Comparison of ENCODE assay signal across 16 mouse cellular contexts in the genomic region with DNA sequence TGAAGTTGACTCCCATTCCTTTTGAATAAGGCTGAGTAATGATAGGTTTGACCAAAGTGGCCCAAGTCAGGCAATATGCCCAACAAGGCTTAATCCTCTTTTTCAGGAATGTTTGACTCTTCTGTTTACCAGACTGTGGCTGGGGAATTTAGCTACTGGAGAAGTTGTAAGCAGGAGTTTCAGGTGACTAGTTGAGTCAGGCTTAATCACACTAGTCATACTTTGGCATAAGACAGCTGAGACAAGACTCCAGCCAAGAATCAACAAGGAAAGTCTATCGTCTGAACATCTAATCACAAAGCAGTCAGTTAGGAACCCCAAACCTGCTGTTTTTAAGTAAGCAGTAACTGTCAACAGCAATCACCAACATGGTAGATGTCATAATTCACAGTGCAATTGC.
"Had no signal": no experiment of that assay in that cellular context is flagged by ENCODE, and none has a peak within 500 bp of the region (broad histone marks: within the 10 kb centered on the region; RNA-seq: fewer than 3 reads in every experiment).

No protein-coding gene starts in this region.

- H3K9me3 ChIP-seq: midbrain, embryonic 10.5 days; midbrain, embryonic 12.5 days; neural tube, embryonic 13.5 days; neural tube, embryonic 15.5 days had no signal

- H3K27me3 ChIP-seq: midbrain, embryonic 12.5 days; neural tube, embryonic 13.5 days; neural tube, embryonic 15.5 days had no signal

- H3K36me3 ChIP-seq: midbrain, embryonic 10.5 days; midbrain, embryonic 12.5 days; neural tube, embryonic 13.5 days; neural tube, embryonic 15.5 days had no signal

- H3K27ac ChIP-seq: midbrain, embryonic 10.5 days; midbrain, embryonic 12.5 days; neural tube, embryonic 13.5 days; neural tube, embryonic 15.5 days had no signal

- H3K4me3 ChIP-seq: midbrain, embryonic 10.5 days; midbrain, embryonic 12.5 days; myocyte; neural tube, embryonic 13.5 days; neural tube, embryonic 15.5 days had no signal

- DNase-seq: lung, adult 18-20 months; lung, embryonic 14.5 days; lung, postnatal 10 days; lung, postnatal 4 days; midbrain, embryonic 14.5 days; right cerebral cortex, postnatal 25 days; right cerebral cortex, postnatal 4 days; spleen, adult 18-20 months; thymus, adult 18-20 months; thymus, postnatal 14 days; thymus, postnatal 36 days had no signal

- H3K4me1 ChIP-seq: midbrain, embryonic 10.5 days; midbrain, embryonic 12.5 days; neural tube, embryonic 13.5 days; neural tube, embryonic 15.5 days had no signal
